Mouse (Mus musculus) cerebellum, adult 9-10 months (tissue): ENCODE measurements around the gene Gga3.

Experiments used
- DNase-seq: peaks from one replicate; pipeline ENCODE4 v3.0.0; 2022

Gene Gga3

DNA sequence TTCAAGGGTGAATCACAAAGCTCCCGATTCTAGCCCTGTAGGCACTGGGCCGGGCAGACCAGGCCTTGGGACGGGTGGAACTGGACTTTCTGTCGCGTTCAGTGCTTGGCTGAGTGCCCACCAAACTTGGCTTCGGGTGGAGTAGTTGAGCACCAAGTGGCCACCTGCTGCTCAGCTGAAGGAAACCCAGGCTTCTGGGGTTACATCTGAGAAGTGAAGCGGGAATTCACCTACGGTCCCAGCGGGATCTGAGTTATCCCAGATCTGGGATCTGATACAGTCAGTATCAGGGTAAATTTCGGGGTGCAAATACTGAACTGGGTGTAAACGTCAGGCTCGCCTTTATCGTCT lies 8.2 kb upstream of the Gga3 start:
- peak; percentile 80 for DNase-seq

DNA sequence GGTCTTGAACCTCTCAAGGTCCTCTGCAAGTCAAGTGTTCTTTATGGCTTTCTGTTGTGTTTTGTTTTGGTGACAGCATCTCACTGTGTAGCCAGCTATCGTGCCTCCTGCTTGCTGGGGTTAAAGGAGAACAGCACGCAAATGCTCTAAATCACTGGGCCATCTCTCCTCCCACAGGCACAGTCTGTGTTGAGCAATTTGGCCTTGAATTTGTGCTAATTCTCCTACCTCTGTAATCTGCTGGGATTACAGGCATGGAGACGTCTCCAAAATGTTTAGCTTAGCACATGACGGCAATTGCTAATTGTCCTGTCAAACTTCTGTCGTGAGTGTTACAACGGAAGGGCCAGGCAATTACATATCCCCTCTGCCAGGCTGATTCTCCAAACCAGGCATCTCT lies 7.3 kb upstream of the Gga3 start:
- no peak for DNase-seq

DNA sequence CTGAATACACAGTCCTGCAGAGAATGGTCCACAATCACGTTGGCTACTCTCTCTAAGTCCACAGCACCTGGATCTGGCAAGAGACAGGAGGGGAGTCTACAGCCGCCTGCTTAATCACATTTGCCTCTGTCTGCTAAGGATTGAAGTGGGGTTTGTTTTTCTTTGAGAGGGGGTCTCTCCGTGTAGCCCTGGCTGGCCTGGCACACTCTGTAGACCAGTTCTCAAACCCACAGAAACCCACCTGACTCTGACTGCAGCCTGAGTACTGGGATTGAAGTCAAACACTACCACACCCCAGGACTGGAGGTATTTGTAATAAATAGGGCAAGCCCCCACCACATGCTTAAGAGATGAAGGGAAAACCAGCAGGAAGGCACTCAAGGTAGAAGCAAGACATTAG lies 5.7 kb upstream of the Gga3 start:
- DNase-seq, result peak; percentile 34

DNA sequence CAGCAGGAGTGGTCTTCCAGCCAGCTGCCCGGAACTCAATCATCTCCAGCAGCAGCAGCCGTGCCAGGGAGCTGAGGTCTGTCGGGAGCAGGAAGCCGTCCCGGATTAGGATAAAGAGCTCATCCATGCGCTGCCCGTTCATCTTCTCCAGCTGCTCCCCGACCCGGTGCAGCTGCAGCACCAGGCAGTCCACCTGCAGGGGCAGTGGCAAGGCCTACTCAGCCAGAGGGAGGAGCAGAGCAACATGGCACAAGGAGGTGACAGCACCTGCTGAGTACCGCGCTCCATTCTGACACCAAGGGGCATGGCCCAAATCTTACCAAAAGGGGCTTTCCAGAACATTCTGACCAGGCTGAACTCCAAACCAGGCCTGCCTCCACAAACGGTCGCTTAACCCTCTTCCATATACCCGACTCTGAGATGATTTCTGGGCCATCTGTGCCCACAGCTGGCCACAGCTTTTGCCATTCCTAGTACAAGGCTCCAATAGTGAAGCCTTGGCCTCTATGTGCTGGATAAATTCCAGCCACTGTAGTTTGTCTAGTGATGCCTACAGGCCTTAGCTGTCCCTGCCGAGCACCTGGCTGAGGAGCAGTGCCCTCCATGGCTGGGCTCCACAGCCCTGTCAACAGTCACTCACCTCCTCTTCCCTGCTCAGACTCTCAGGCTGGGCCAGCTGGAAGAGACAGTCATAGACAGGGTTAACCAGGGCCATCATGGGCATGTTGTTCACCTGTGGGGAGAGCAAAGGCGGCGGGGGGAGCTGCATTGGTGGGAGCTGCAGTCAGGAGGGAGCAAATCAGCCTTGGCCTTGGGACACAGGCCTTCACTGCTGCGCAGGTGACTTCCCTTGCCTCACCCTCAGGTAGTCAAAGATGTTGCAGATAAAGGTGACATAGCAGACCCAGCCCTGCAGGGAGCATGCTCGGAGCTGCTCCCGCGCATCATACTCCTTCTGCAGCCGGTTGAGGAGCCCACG lies 4.9 kb upstream of the Gga3 start:
- peak; percentile 43 for DNase-seq

DNA sequence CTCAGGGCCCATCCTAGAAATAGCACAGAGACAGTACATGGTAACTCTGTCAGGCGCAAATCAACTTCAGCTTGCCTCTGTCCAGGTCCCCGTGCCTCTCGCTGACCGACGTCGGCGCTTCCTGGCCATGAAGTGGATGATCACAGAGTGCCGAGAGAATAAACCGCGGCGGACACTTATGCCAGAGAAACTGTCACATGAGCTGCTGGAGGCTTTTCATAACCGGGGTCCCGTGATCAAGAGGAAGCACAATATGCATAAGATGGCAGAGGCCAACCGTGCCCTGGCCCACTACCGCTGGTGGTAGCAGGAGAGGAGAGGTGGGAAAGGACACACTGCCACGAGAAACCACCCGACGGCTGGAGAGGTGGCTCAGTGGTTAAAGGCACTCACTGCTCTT lies 2.9 kb upstream of the Gga3 start:
- DNase-seq, result peak; percentile 31

DNA sequence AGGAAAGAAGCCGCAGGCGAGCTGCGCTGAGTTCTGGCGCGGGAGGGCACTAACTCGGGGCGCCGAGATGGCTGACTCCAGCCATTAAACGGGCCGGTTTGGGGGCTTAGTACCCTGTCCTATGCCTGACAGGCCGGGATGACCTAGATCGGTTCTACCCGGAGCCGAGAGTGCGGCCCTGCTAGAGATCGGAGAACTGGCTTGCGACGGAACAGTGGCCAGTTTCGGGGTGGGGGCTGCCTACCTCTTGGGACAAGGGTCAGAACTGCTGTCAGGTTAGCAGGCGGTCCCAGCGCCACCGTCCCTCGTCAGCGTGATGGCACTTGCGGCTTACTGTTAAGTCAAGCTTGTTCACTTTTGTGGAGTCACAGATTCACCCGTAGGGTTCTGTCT lies 449 bp upstream of the Gga3 start:
- no peak for DNase-seq

DNA sequence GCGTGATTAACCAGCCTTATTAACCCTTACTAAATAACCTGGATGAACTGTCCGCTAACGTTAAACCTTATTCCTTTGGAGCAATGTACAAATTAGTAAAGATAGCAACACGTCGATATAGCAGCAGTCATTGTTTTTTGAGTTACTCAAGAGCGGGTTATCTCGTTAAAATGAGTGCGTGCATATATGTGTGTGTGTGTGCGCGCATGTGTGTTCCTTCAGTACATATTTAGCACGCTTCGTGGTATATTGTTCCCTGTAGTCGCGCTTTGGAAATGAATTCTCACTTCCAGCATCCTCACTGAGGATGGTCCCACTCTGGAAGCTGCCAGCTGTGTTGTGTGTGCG lies 749 bp downstream of the Gga3 start:
- DNase-seq, result no peak

DNA sequence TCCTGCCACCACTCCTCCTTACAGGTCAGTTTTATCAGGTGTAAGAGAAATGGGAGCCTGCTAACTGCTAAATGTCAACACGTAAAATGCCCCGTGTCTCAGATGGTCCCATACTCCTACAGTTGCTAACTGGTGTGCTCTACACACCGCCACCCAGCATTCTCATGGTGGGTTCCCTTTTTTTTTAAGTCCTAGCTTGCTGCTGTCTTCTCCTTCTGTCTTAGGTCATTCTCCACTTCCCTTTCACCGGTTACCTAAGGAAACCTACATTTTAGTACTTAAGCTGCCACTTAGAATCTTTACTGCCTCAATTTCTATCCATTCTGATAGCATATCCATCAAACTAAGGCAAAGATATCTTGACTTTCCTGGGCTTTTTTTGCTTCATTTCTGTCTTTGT lies 2.7 kb downstream of the Gga3 start:
- DNase-seq, result no peak

DNA sequence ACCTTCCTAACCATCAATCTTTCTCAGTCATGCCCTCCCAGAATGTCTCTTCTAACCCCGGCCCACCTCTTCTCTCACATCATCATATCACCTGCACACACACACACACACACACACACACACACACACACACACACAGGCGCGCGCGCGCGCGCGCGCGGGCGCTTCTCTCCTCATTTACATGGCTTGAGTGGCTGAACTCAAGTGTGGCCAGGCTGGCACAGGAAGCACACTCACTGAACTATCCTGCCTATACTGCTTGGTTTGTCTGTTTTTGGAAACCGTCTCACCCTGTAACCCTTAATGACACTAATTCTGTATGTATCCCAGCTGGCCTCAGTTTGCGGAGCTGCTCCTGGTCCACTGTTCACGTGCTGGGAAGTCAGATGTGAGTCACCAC lies 3.1 kb downstream of the Gga3 start:
- DNase-seq, result no peak

DNA sequence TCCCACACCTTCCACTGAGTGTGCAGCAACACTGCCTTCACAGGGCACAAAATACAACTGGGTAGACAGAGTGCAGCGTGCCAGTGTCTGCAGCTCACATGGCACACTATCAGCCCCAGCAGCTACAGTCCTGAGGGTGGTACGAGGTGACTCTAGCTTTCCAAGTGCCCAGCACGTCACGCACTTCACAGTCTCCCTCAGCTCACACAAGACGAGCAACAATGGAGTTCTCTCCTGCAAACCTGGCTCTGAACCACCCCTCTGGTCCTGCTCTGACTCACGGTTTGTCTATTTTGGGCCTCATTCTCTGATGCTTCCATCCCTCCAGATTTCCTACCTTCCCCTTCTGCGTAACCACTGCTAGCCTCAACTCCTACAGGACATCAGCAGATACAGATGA lies 4.1 kb downstream of the Gga3 start:
- no peak for DNase-seq

DNA sequence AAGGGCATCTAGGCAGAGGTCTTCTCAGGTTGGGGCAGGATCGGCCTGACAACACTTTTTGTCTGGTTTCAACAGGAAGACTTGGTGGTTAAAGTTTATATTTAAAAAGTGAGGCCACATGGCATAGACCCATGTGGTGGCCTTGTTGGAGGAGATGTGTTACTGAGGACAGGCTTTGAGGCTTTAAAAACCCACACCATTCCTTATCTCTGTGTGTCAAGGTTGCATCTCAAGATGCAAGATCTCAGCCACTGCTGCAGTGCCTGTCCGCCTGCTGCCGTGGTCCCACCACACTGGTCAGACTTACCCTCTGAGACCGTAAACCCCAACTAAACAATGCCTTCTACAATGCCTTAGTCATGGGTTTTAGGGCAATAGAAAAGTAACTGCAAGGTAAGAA lies 5.5 kb downstream of the Gga3 start:
- no peak for DNase-seq

DNA sequence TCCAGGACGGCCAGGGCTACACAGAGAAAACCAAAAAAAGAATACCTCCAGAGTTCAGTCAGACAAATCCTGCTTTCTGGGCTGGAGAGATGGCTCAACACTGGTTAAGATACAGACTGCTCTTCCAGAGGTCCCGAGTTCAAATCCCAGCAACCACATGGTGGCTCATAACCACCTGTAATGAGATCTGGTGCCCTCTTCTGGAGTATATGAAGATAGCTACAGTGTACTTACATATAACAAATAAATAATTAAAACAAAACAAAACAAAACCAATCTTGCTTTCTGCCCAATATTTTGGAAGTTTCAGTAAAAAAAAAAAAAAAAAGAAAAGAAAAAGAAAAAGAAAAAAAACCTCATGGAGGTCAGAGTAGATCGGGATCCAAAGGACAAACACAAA lies 8.6 kb downstream of the Gga3 start:
- DNase-seq, result no peak

DNA sequence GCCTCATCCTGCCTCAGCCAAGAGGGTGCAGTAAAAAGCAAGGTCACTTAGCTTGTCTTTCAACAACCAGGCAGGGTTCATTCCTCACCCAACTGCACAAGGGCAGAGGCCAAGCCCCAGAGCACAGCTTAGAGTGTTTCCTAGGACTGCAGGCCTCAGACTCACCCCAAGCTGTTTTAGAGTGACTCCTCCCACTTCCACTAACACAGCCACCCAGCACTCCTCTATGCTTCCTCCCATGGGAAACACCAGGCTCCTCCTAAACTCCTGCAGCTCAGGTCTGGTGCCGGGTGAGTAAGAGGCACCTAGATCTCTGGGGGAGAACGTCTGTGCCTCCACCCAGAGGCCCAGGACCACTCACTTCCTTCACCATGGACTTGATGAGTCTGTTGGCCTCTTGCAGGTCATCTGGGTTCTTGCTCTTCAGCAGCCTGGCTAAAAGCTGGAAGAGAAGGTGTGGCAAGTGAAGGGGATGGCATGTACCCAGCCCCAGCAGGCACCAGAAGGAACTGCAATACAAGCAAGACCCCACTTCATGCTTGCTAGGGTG lies 13.2 kb downstream of the Gga3 start:
- DNase-seq, result no peak

DNA sequence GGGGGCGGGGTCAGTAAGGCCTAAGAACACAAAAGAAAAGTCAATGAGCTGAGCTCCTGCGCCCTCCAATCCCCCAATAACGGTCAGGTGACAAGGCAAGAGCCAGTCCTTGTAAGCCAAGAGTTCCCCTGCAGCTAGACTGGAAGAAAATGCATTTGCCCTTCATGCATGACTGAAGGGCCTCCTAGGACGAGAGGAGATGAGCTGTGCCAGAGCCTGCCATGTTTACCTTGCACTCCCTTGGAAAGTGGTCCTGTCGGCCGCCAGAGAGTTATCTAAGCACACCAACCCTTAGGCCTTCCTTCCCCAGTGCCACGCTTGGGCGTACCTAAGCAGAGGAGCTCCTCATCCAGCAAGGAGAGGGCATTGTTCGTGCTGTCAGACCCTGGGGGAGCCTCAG lies 15.9 kb downstream of the Gga3 start:
- DNase-seq, result no peak

DNA sequence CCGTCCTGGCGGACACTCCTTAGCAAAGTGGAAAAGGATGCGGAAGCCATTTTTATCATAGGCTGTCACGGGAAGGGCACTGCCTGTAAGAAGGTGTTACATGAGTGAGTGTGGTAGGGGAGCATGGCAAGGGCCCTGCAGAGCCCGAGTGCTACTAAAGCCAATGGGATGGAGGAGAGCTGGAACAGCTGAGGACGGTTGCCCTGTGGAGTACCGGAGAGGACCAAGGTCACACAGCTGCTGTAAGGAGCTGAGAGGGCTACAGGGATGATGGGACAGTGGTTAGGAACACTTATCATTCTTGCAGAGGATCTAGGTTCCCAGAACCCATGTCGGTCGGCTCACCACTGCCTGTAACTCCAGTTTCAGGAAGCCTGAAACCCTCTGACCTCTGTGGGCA lies 17.4 kb downstream of the Gga3 start:
- no peak for DNase-seq

DNA sequence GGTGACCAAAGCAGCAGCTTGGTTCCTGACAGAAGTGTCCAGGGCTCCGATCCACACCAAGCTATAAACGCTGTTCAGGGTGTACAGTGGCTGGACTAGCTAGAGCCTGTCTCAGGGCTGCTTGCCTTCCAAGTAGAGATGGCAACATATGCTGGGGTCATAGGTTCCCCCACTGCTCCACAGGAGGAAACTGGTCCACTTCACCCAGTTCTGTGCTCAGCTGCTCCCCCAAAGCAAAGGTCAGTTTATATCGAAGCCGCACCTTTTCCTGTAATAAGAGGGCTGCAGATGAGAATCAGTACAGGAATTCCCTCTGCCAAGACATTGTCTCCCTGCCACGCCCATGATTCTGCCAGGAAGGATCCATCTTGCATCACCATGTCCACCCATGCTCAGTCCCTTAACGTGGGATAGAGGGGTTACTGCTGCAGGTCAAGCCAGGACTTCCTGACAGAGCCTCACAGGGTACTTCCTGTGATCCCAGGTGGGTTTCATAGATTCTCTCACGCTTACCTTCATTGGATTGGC lies 18.2 kb downstream of the Gga3 start:
- DNase-seq, result no peak

DNA sequence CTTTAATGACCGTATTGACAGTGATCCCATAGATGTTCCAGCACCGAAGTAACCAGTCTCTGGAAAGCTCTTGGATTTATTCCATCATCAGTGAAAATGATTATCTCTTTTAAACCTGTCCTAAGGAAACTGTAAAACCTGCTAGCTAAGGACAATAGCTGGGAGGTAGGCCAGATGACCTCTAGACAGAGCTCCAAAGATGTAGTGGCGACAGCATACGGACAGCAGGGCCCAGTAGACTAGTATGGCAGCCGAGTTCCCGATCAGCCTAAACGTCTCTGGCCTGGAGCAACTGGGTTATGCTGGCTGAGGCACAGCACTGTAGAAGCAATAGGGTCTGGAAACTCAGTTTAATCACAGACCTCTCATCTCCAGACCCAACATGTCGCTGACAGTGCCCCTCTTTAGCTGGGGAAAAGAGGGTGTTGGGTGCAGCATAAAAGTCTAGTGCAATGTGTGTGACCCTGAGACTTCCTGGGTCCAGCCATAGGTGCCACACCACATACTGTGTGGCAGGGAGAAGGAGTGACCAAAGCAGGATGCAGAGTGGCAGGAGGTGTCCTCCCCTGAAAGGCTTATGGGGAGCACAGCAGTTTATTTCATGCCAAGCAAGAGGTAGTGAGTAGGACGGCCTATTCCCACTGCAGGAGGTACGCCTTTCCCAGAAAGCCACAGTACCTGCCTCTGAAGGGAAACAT lies 19.3 kb downstream of the Gga3 start:
- no peak for DNase-seq

DNA sequence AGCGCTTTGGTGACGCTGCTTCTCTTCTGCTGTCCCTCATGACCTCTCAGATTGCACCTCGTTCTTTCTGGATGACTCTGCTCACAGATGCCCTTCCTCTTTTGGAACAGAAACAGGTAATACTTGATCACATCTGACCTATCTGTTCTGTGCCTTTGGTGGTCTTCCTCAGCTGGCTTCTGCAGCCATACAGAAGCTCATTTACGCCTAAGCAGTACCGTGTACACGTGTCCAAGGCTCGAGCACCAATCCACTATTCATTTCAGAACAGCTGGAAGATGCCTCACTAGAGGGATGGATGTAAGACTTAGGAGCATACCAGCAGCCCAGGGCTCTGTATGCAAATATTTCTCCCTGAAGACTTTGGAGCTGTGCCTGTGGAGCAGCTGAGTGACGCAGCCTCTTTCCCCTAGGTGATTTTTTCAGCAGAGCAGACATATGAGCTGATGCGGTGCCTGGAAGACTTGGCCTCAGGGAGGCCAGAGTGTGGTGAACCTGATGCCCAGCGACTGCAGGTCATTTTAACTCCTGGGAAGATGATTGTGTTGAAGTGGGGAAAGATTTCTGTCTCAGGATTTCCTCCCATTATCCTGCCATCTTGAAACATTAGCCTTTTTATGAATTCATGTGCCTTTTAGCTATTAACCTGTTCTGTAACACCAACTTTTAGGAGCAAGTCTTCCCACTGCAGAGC lies 20.8 kb downstream of the Gga3 start:
- DNase-seq, result no peak

DNA sequence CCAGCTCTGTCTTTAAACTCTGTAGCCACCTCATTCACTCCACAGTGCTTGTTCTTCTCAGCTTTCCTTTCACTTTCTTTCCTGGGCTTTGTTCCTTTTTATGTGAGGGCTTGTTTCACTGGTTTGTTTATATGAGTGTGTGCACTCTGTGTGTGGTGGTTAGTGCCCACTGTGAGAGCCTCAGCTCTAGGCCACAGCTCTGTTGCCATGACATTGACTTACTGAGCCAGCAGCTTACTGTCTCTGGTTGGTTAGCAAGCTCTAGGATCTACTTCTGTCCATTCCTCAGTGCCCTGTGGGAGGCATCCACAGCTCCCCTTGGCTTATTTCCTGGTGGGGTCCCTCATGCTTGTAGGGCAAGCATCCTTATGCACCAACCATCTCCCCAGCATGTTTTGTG lies 24.8 kb downstream of the Gga3 start:
- DNase-seq, result no peak

DNA sequence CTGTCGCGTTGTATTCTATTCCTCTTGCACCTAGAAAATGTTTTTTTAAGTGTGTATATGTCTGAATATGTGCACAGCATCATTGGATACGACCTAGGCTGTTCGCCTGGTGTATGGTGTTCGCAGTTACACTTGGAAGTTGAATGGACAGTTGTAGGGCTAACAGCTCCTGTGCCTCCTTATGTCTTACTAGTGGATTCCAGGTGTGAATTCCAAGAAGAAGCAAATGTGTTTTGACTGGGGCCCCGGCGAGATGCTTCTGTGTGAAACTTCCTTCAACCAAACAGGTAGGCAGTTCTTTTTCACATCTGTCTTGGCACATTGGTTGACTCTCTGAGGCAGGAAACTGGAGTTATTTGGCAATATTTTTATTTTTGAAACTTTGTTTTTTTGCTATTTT lies 38.9 kb downstream of the Gga3 start:
- no peak for DNase-seq

DNA sequence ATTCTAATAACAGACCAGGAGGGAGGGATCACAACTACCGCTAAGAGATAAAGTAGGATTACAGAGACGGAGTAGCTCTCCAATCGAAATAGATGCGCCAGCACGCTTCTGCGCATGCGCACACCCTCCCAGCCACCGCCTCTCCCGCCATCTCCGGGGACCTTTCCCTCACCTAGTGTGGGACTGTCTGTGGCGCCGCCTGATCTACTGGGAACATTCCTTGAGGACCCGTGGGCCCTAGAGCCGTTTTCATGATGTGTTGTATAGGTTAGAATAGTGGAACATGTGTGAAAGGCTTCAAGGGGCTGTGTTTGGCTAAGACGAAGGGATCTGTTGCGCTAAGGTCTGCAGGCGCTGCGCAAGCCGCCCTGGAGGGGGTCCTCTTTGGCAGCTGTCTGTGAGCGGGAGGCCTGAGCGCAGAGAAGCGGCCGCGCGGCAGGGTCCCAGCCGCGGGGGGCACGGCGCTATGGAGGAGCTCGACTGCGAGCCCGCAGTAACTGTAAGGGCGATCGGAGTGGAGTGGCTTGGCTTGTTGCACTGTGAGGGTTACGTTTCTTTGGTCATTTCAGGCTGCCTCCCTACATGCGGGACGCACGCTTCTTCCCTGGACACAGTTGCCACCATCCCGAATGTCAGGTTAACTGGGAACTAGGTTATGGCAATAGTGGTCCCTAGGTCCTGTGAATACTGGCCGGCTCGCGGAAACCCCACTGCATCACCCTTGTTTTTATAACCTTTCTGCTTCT lies 39.6 kb downstream of the Gga3 start, which contains the start of gene Nup85:
Gene Nup85 (plus strand): TSS at position 371 of the 746 bp plus-strand sequence.
- DNase-seq, result peak; percentile 98

DNA sequence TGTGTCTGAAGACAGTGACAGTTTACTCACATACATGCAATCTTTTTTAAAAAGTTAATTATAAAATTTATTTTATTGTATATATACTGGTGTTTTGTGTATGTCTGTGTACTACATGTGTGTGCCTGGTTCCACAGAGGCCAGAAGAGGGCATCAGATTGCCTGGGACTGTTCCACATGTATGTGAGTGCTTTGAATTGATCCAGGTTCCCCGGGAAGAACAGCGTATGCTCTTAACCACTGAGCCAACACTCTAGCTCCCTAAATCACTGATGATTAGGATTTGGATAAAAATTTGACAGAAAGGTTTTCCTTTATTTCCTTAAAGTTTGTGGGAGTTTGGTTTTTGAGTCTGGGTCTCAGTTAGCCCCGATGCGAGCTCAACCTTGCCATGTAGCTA lies 40.4 kb downstream of the Gga3 start:
- no peak for DNase-seq

DNA sequence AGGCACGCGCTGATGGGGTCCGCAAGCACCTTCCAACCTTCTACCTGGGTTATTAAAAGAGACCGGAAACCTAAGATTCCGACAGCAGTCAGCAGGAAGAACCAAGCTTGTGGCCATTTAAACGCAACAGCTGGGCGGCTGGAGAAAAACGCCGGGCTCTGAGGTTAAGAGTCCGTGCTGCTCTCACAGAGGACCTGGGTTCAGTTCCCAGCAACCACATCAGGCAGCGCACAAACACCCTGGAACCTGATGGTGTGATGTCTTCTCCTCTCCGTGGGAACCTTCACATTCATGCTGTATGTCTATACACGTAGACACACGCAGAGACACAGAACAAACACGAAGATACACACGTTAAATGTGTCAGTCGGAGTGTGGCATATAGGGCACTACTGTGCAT lies 48.1 kb downstream of the Gga3 start:
- no peak for DNase-seq
